Mouse (Mus musculus): ENCODE results near the gene Git2.
A peak's percentile ranks its signal among the peaks of the same experiment; 100 is the strongest.

Gene Git2

GRCm38 (mm10) chr5:114796299-114797012, 21.1 kb upstream of the Git2 start:
- no peak for DNase-seq (ENCODE audit: low spot score in 2 of 2)

DNA sequence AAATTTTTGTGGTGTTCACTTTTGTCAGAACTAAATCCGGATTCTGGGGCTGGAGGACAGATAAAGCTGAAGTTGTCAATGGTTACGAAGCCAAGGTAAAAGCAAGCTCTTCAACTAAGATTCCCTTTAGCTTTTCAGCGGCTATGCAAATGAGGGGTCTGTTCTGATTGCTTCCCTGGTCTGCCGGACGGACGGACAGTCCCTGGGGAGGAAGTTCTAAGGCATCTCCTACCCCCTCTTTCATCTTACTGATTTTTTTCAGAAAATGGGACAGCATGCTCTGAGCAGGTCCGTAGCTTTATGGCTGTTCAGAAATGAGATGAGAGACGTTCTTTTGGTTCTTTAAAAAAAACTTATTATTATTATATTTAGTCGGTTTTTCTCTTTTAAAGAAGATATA, 20.3 kb upstream of the Git2 start:
- DNase-seq (ENCODE audit: low spot score in 2 of 2), result no peak

- no peak for DNase-seq (ENCODE audit: low spot score in 2 of 2)
Measured at GRCm38 (mm10) chr5:114795231-114795630, 19.9 kb upstream of the Git2 start.

GRCm38 (mm10) chr5:114794609-114795008, 19.3 kb upstream of the Git2 start:
- no peak for DNase-seq (ENCODE audit: low spot score in 2 of 2)

- DNase-seq (ENCODE audit: low spot score in 2 of 2), result peak in 1 of 2 experiments; percentile 56
Measured at GRCm38 (mm10) chr5:114793317-114793716, 18.0 kb upstream of the Git2 start.

GRCm38 (mm10) chr5:114785196-114785595, 9.9 kb upstream of the Git2 start:
- DNase-seq (ENCODE audit: low spot score in 2 of 2), result no peak

DNA sequence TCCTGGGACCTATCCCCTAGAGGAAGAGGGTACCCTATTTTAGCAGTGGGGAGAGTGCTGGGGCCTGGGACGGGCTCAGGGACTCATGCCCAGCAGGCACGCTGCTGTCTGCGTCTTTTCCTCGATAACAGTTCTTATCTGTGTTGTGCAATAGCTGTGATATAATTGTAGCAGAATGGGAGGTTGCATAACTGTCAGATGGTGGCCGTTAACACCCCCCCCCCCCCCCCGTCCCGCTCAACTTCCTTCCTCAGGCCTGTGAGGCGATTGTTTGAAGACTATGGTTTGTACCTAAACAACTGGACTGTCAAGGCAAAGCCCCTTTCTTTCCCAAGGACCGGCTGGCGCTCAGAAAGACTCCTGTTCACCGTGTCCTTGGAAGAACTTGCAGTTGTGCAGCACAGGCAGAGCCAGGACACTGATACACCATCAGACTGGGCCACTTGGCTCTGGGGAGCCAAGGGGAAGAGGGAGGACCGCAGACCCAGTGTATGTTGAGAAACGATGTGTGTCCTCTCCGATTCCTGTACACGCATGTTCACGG, 9.4 kb upstream of the Git2 start:
- DNase-seq (ENCODE audit: low spot score in 2 of 2), result no peak

- no peak for DNase-seq (ENCODE audit: low spot score in 2 of 2)
Measured at GRCm38 (mm10) chr5:114783405-114784163, 8.3 kb upstream of the Git2 start.

- DNase-seq (ENCODE audit: low spot score in 2 of 2), result no peak
Measured at GRCm38 (mm10) chr5:114782991-114783390, 7.7 kb upstream of the Git2 start.

- no peak for DNase-seq (ENCODE audit: low spot score in 2 of 2)
Measured at GRCm38 (mm10) chr5:114780912-114781311, 5.6 kb upstream of the Git2 start.

DNA sequence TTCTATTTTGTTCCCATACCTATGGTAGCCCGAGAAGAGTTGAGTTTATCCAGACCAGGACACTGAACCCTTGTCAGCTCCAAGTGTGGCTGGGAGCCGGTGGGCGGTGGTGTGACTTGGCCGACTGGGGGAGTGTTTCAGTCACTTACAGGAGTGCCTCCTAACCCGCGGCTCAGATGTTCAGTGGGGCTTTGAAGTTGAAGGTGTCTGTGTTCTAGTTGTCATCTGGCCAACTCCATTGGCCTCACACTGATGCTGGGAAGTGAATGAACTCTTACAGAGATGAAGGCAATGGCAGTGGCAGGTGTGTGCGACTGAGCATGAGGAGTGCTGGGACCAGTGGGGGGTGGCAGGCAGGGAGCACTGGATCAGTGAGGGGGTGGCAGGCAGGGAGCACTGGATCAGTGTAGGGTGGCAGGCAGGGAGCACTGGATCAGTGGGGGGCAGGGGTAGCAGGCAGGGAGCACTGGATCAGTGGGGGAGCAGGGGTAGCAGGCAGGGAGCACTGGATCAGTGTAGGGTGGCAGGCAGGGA, 4.7 kb upstream of the Git2 start:
- no peak for DNase-seq (ENCODE audit: low spot score in 2 of 2)

DNA sequence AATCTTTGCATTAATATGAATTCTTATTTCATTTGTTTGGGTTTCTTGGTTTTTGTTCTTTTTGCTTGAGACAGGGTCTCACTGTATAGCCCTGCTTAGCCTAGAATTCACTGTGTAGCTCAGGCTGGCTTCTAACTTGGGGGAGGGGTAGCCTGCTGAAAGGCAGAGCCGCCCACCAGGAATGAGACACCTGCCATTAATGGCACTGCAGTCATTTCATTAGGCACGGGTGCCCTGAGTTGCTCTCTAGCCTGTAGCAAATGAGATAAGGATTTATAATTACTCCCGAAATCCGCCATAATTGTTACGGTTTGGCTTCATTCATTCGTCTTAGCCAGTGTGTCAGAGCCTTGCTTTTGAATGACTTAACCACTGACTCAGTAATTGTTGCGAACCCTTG, 857 bp upstream of the Git2 start:
- no peak for DNase-seq (ENCODE audit: low spot score in 2 of 2)

DNA sequence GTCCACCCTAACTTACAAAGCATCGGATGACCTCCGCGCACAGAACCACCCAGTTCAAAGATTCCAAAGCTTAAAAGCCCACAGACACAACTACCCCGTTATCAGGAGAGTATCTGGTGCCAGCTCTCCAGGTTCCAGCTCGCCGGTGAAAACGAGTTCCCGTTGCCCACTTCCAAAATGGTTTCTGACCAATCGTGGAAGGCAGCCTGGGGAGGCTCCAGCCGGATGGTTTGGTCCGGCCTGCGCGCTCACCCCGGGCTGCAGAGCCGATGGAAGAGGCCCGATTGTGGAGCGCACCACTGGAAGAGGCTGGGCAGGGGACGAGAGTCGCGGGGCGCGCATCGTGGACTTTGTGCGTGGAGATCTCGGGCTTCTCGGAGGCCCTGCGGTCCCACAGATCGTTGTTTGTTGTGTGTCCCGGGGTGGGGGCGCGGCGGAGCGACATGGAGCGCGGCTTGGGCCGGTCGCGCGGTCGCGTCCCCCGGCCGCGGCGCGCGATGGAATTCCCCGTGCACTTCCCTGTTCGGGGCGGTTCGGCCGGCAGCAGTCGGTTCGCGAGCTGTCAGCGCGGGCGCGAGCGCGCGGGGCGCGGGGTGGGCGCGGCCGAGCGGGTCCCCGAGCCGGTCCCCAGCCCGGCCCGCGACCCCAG, 790 bp downstream of the Git2 start, which contains the start of gene Ankrd13a:
Ankrd13a (plus strand) TSS at position 275 of the 649 bp plus-strand sequence.
- DNase-seq (ENCODE audit: low spot score in 2 of 2), result peak; percentile 84 to 94

GRCm38 (mm10) chr5:114773780-114774179, 1.5 kb downstream of the Git2 start:
- peak in 1 of 2 experiments; percentile 36 for DNase-seq (ENCODE audit: low spot score in 2 of 2)

DNA sequence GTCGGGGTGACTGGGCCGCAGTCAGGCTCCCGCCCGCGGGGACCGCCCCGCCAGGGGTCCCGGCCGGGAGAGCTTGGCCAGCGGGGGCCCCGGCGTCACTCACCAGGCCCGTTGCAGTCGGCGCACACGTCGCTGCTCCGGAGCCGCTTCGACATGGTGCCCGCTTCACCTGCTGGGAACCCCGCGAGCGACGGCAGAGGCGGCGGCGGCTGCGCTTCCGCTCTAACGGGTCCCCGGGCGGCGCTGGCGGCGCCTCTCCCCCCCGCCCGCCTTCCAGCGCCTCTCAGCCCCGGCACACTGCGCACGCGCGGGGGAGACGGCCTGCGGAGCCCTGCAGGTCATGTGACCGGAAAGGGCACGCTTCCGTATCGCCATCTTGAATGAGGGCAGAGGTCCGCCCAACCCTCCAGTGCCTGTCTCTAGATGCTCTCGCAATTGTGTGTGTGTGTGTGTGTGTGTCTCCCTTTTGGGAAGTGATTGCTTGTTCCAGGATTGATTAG, 2.1 kb downstream of the Git2 start:
- peak; percentile 90 to 97 for DNase-seq (ENCODE audit: low spot score in 2 of 2)

- no peak for DNase-seq (ENCODE audit: low spot score in 2 of 2)
Measured at GRCm38 (mm10) chr5:114772456-114773203, 2.7 kb downstream of the Git2 start.

GRCm38 (mm10) chr5:114771796-114772195, 3.5 kb downstream of the Git2 start:
- no peak for DNase-seq (ENCODE audit: low spot score in 2 of 2)

GRCm38 (mm10) chr5:114769786-114770185, 5.5 kb downstream of the Git2 start:
- DNase-seq (ENCODE audit: low spot score in 2 of 2), result no peak

- DNase-seq (ENCODE audit: low spot score in 2 of 2), result no peak
Measured at GRCm38 (mm10) chr5:114767185-114767584, 8.1 kb downstream of the Git2 start.

- DNase-seq (ENCODE audit: low spot score in 2 of 2), result no peak
Measured at GRCm38 (mm10) chr5:114766686-114767085, 8.6 kb downstream of the Git2 start.
